ENCODE assay signal across 9 mouse cellular contexts in genomic region chr10:78255646-78256059, GRCm38 (mm10). TPM values are rescaled to one million over a fixed set of nuclear protein-coding genes. Genes with fewer than 3 reads are reported as not detected.
A peak's percentile ranks its signal among the peaks of the same experiment; 100 is the strongest.
DNase-seq lines count a peak whose midpoint lies in the region; ATAC-seq and TF ChIP-seq lines count a peak whose summit lies in the region.
"Had no signal": no experiment of that assay in that cellular context is flagged by ENCODE, and none has a peak within 500 bp of the region (broad histone marks: within the 10 kb centered on the region; RNA-seq: fewer than 3 reads in every experiment).

No protein-coding gene starts in this region.

- no peak overlapping the region for H3K9ac ChIP-seq in heart, adult 2 months (ENCODE audit: low read depth, low read length)
- H3K9ac ChIP-seq in liver, embryonic 13.5 days = 0 out of 2 replicates have a peak overlapping the region, but pooled peaks have one; percentile 13
- H3K9ac ChIP-seq in intestine, embryonic 15.5 days = no peak overlapping the region
- no peak overlapping the region for H3K9ac ChIP-seq in forebrain, embryonic 15.5 days (replicated peaks)
- no peak overlapping the region for H3K9ac ChIP-seq in hindbrain, postnatal 0 days (replicated peaks; ENCODE audit: low read length)

- peak; percentile 67 to 79 for DNase-seq in heart, adult 2 months
- DNase-seq in heart, embryonic 10.5 days (ENCODE audit: low spot score) = no peak
- DNase-seq in MN1 (ENCODE audit: low spot score) = peak; percentile 63
- DNase-seq in gastrocnemius, adult 2 months = peak; percentile 74
- no peak for DNase-seq in liver, embryonic 13.5 days
- DNase-seq in hindbrain, postnatal 0 days (ENCODE audit: low spot score) = no peak
- DNase-seq: thymus, postnatal 4 days had no signal

- H3K27me3 ChIP-seq in heart, adult 2 months (ENCODE audit: control insufficient read depth, insufficient read depth, low read length) = no peaks in the 10 kb centered on the region
- peaks cover 5% of the 10 kb centered on the region; the same call in 1 of the 2 replicates for H3K27me3 ChIP-seq in heart, embryonic 10.5 days (ENCODE audit: insufficient read depth, poor library complexity, severe bottlenecking)
- peaks cover 23% of the 10 kb centered on the region for H3K27me3 ChIP-seq in liver, embryonic 13.5 days
- no peaks in the 10 kb centered on the region for H3K27me3 ChIP-seq in intestine, embryonic 15.5 days (replicated peaks)
- H3K27me3 ChIP-seq in forebrain, embryonic 15.5 days = no peaks in the 10 kb centered on the region
- H3K27me3 ChIP-seq in hindbrain, postnatal 0 days (ENCODE audit: insufficient read depth, low read length) = no peaks in the 10 kb centered on the region

- no peak overlapping the region for H3K4me3 ChIP-seq in heart, adult 2 months
- H3K4me3 ChIP-seq in heart, embryonic 10.5 days = no peak overlapping the region
- peak overlapping the region; percentile 13 for H3K4me3 ChIP-seq in gastrocnemius, adult 2 months
- no peak overlapping the region for H3K4me3 ChIP-seq in liver, embryonic 13.5 days (replicated peaks)
- no peak overlapping the region for H3K4me3 ChIP-seq in intestine, embryonic 15.5 days (replicated peaks)
- no peak overlapping the region for H3K4me3 ChIP-seq in forebrain, embryonic 15.5 days
- H3K4me3 ChIP-seq in hindbrain, postnatal 0 days (ENCODE audit: low read length) = no peak overlapping the region

- TF ChIP-seq POLR2A in heart, adult 2 months (IDR thresholded peaks at IDR 0.05; ENCODE audit: insufficient read depth, low read depth, low read length) = no peak

- ATAC-seq in liver, embryonic 13.5 days (ENCODE audit: low read depth) = no peak
- no peak for ATAC-seq in intestine, embryonic 15.5 days
- ATAC-seq in forebrain, embryonic 15.5 days (replicated peaks) = no peak
- no peak for ATAC-seq in hindbrain, postnatal 0 days

- H3K9me3 ChIP-seq in heart, embryonic 10.5 days = no peaks in the 10 kb centered on the region
- no peaks in the 10 kb centered on the region for H3K9me3 ChIP-seq in liver, embryonic 13.5 days (replicated peaks)
- H3K9me3 ChIP-seq in intestine, embryonic 15.5 days = no peaks in the 10 kb centered on the region
- no peaks in the 10 kb centered on the region for H3K9me3 ChIP-seq in forebrain, embryonic 15.5 days
- H3K9me3 ChIP-seq in hindbrain, postnatal 0 days (ENCODE audit: low read length) = 0 out of 2 replicates have a peak, but pooled peaks cover 3% of the 10 kb centered on the region

- no peak overlapping the region for H3K4me2 ChIP-seq in liver, embryonic 13.5 days
- H3K4me2 ChIP-seq in intestine, embryonic 15.5 days (replicated peaks) = no peak overlapping the region
- no peak overlapping the region for H3K4me2 ChIP-seq in forebrain, embryonic 15.5 days (replicated peaks)
- H3K4me2 ChIP-seq in hindbrain, postnatal 0 days (ENCODE audit: low read depth, low read length) = no peak overlapping the region

- intact Hi-C loops in heart, adult 2 months (cut with DNase I) = no loop called here
- intact Hi-C loops in gastrocnemius, adult 2 months (cut with DNase I) = no loop called here

- H3K79me2 ChIP-seq in heart, adult 2 months (replicated peaks; ENCODE audit: control insufficient read depth, insufficient read depth, low read length) = no peaks in the 10 kb centered on the region

- peaks cover 5% of the 10 kb centered on the region; the same call in 1 of the 2 replicates for H3K4me1 ChIP-seq in heart, adult 2 months (ENCODE audit: control insufficient read depth, insufficient read depth, low read length)
- peaks cover 6% of the 10 kb centered on the region for H3K4me1 ChIP-seq in heart, embryonic 10.5 days
- peaks cover 12% of the 10 kb centered on the region for H3K4me1 ChIP-seq in liver, embryonic 13.5 days (replicated peaks)
- H3K4me1 ChIP-seq in intestine, embryonic 15.5 days (replicated peaks) = no peaks in the 10 kb centered on the region
- peaks cover 4% of the 10 kb centered on the region; the same call in 1 of the 2 replicates for H3K4me1 ChIP-seq in forebrain, embryonic 15.5 days
- no peaks in the 10 kb centered on the region for H3K4me1 ChIP-seq in hindbrain, postnatal 0 days (ENCODE audit: insufficient read depth, low read length)

- no peak for TF ChIP-seq CTCF in heart, adult 2 months (IDR thresholded peaks at IDR 0.05)
- TF ChIP-seq CTCF in gastrocnemius, adult 2 months (IDR thresholded peaks at IDR 0.05) = no peak
- TF ChIP-seq CTCF in hindbrain, postnatal 0 days (IDR thresholded peaks at IDR 0.05; ENCODE audit: low read depth) = no peak

- 33% methylated on average over 4 of the region's 4 CpGs for WGBS in heart, adult 2 months
- 68% methylated on average over 4 of the region's 4 CpGs for WGBS in heart, embryonic 10.5 days
- WGBS in liver, embryonic 13.5 days (ENCODE audit: insufficient replicate concordance) = 60% methylated on average over 4 of the region's 4 CpGs
- 74% methylated on average over 4 of the region's 4 CpGs for WGBS in intestine, embryonic 15.5 days
- 62% methylated on average over 4 of the region's 4 CpGs for WGBS in forebrain, embryonic 15.5 days
- WGBS in hindbrain, postnatal 0 days = 60% methylated on average over 4 of the region's 4 CpGs

- 0 out of 2 replicates have a peak, but pooled peaks have one; percentile 47 for TF ChIP-seq EP300 in heart, adult 2 months (IDR thresholded peaks at IDR 0.05; ENCODE audit: insufficient read depth, low read depth, low read length)

- H3K36me3 ChIP-seq in heart, adult 2 months (ENCODE audit: control insufficient read depth, insufficient read depth, low read length) = no peaks in the 10 kb centered on the region
- no peaks in the 10 kb centered on the region for H3K36me3 ChIP-seq in heart, embryonic 10.5 days
- no peaks in the 10 kb centered on the region for H3K36me3 ChIP-seq in liver, embryonic 13.5 days
- H3K36me3 ChIP-seq in intestine, embryonic 15.5 days = no peaks in the 10 kb centered on the region
- no peaks in the 10 kb centered on the region for H3K36me3 ChIP-seq in forebrain, embryonic 15.5 days
- no peaks in the 10 kb centered on the region for H3K36me3 ChIP-seq in hindbrain, postnatal 0 days (ENCODE audit: insufficient read depth, low read length)

- peak overlapping the region; percentile 55 for H3K27ac ChIP-seq in heart, adult 2 months
- H3K27ac ChIP-seq in heart, embryonic 10.5 days = no peak overlapping the region
- peak overlapping the region; percentile 69 for H3K27ac ChIP-seq in gastrocnemius, adult 2 months
- H3K27ac ChIP-seq in liver, embryonic 13.5 days = no peak overlapping the region
- H3K27ac ChIP-seq in intestine, embryonic 15.5 days = no peak overlapping the region
- H3K27ac ChIP-seq in forebrain, embryonic 15.5 days (replicated peaks) = no peak overlapping the region
- no peak overlapping the region for H3K27ac ChIP-seq in hindbrain, postnatal 0 days

RNA-seq across cellular contexts. Expression of gene Trappc10, which starts 11.2 kb away (rescaled TPM):
- 10 to 100 TPM; 43.8 to 52.9 TPM for total RNA-seq in heart, adult 2 months (2021)
- 37.4 and 51.5 TPM in 2 replicates for polyA plus RNA-seq in heart, adult 2 months (2012; rRNA removed)
- 11.1 and 13.5 TPM in 2 replicates for polyA plus RNA-seq in heart, embryonic 10.5 days (2016; fragmentation: Nextera tagmentation; extraction: Ambion mirVana)
- total RNA-seq in gastrocnemius, adult 2 months (2021) = 10 to 100 TPM; 37.9 to 40.1 TPM
- 15.6 and 15.8 TPM in 2 replicates for polyA plus RNA-seq in liver, embryonic 13.5 days (2015; fragmentation: Nextera tagmentation; extraction: Ambion mirVana)
- 17.3 and 17.6 TPM in 2 replicates for polyA plus RNA-seq in intestine, embryonic 15.5 days (2015; fragmentation: Nextera tagmentation; extraction: Ambion mirVana)
- 27.2 and 27.5 TPM in 2 replicates for polyA plus RNA-seq in forebrain, embryonic 15.5 days (2015; fragmentation: Nextera tagmentation; extraction: Ambion mirVana)
- 87.2 and 96.9 TPM in 2 replicates for total RNA-seq in hindbrain, postnatal 0 days (2014; rRNA removed)
- polyA plus RNA-seq in hindbrain, postnatal 0 days (2015; fragmentation: Nextera tagmentation; extraction: Ambion mirVana) = 40.3 and 42.2 TPM in 2 replicates

Comparison
In these comparisons a context has a peak if more than half of its experiments do, and no peak if none do; other contexts are left out.
1. DNase-seq: peak in heart, adult 2 months (2 of 2), MN1 (single experiment) and gastrocnemius, adult 2 months (single experiment); none in heart, embryonic 10.5 days (single experiment), liver, embryonic 13.5 days (single experiment) and hindbrain, postnatal 0 days (single experiment).
2. H3K27ac ChIP-seq: peak in heart, adult 2 months (single experiment) and gastrocnemius, adult 2 months (single experiment); none in heart, embryonic 10.5 days (single experiment), liver, embryonic 13.5 days (single experiment), intestine, embryonic 15.5 days (single experiment), forebrain, embryonic 15.5 days (single experiment) and hindbrain, postnatal 0 days (single experiment).